Mouse (Mus musculus) 3134 (cell line): ENCODE measurements around the gene Tubgcp2.
A peak's percentile ranks its signal among the peaks of the same experiment; 100 is the strongest.

Experiments
- DNase-seq: peaks from one replicate; pipeline ENCODE4 v3.0.0-alpha.2; 2011; ENCODE audit warnings: low spot score; ENCODE audit not compliant: insufficient read length; ENCODE audit errors: extremely low read depth

Gene Tubgcp2

GRCm38 (mm10) chr7:140036281-140037170 is at the start of gene Tubgcp2, which contains the start of gene Zfp511:
Tubgcp2 (minus strand) TSS chr7:140036669.
Zfp511 (plus strand) TSS chr7:140036391.
- DNase-seq, result peak; percentile 97

GRCm38 (mm10) chr7:140082242-140082678 is 45.8 kb upstream of the Tubgcp2 start, which contains the start of gene Caly:
Caly (minus strand) TSS chr7:140082548.
- DNase-seq, result no peak

DNA sequence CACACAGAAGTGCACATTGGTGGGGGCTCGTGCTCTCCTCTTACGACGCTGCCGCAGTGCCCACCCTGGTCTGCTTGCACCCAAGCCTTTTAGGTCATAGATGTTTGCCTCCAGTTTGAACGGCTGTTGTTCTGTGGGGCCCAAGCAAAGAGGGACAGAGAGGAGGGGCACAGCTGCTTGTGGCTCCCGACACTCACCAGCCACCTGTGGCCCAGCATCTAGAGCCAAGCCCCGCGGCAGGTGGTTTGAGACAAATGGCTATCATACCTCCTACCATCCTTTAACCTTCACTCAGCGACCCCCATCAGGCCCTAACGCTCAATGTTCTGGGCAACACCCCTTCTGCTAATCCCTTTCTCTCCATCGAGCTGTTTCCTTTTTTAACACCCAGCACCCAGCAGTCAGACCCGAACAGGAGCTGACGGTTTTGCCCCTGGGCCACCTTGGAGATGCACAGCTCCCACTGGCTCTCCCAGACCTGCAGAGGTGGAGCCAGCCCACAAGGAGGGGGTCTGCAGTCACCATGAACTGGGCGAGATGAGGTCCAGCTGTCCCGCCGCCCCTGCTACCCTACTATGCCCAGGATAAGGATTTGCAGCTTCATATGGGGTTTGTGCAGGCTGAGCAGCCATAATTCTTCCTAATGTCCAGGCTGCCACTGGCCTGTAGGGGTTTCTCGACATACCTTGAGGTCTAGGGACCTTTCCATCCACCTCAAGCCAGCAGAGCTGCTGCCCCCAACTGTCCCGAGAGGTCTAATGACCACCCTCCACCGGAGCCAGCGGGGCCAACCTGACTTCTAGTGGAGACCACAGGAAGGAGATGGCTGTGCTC is 45.2 kb upstream of the Tubgcp2 start:
- DNase-seq, result no peak

DNA sequence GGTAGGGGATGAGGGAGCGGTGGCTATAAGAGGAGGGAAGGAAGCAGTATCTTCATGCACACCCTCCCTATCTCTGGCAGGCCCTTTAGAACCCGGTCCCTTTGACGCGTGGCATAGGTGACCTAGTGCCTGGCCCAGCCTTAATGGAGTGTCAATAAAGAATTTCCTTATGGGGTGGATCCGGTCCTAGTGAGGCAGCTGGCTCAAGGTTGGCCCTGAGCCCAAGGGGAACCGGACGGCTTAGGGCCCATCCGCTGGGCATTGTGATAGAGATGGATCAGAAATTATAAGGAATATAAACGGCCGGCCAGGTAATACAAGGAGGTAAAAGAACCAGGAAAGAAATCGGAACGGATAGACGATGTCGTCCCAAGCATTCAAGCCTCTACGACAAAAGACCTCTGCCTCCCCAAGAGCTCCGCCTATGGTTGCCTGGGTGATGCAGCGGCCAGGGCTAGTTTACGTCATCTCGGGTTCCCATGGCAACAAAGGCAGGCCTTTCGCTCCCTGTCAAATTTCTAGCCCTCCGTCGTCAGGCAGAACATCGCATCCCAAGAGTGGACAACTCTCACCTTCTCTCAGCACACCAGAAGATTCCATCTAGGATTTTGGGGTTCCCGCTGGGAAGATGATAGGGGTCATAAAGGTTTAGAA is 44.2 kb upstream of the Tubgcp2 start:
- DNase-seq, result no peak

DNA sequence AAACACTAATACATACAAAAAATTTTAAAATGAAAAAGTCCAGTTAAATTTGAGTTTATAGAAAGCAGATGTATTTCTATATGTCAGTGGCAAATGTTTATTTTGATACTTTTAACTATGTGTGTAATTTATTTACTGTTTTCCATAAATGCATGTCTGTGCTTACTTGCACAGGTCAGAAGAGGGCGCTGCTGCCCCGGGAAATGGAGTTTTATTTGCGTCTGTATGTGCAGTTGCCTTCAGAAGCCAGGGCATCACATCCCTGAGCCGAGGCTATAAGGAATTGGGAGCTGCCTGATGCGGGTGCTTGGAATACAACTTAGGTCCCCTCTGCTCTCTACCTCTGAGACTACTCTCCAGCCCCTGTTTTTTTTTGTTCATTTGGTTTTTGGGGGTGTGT is 42.2 kb upstream of the Tubgcp2 start:
- DNase-seq, result no peak

DNA sequence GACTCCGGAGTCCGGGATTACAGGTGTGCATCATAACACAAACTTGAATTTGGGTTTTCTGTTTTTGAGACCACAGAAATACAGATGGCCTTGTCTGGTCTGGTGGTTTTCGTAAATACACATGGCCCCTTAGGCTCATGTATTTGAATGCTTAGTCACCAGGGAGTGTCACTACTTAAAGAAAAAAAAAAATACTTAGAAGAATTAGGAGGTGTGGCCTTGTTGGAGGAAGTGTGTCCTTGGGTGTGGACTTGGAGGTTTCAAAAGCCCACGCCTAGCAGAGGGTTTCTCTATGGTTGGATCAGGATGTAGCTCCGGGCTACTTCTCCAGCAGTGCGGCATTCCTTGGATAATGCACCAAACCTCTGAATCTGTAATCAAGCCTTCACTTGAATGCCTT is 41.2 kb upstream of the Tubgcp2 start:
- no peak for DNase-seq

GRCm38 (mm10) chr7:140070042-140070711 is 33.7 kb upstream of the Tubgcp2 start:
- no peak for DNase-seq

- no peak for DNase-seq
Observed at GRCm38 (mm10) chr7:140067397-140067796, 30.9 kb upstream of the Tubgcp2 start.

GRCm38 (mm10) chr7:140063092-140063491 is 26.6 kb upstream of the Tubgcp2 start:
- DNase-seq, result no peak

GRCm38 (mm10) chr7:140062307-140062706 is 25.8 kb upstream of the Tubgcp2 start:
- DNase-seq, result peak; percentile 29

DNA sequence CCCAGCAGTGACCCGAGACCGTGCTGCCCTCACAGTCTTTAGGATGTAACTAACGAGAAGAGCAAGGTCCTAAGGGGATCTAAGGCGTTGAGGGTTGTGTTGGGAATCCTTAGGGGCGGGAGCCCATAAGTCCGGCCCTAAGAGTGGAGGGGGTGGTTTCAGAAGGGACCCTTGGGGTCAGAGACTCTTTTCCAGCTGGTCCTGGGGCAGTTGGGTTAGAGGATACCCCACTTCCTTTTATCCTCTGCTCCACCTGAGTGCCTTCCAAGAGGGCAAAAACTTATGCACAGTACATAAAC is 25.3 kb upstream of the Tubgcp2 start:
- no peak for DNase-seq

- DNase-seq, result no peak
Observed at GRCm38 (mm10) chr7:140060936-140061831, 24.7 kb upstream of the Tubgcp2 start.

GRCm38 (mm10) chr7:140059601-140060000 is 23.1 kb upstream of the Tubgcp2 start:
- DNase-seq, result no peak

GRCm38 (mm10) chr7:140058528-140058927 is 22.1 kb upstream of the Tubgcp2 start:
- DNase-seq, result no peak

DNA sequence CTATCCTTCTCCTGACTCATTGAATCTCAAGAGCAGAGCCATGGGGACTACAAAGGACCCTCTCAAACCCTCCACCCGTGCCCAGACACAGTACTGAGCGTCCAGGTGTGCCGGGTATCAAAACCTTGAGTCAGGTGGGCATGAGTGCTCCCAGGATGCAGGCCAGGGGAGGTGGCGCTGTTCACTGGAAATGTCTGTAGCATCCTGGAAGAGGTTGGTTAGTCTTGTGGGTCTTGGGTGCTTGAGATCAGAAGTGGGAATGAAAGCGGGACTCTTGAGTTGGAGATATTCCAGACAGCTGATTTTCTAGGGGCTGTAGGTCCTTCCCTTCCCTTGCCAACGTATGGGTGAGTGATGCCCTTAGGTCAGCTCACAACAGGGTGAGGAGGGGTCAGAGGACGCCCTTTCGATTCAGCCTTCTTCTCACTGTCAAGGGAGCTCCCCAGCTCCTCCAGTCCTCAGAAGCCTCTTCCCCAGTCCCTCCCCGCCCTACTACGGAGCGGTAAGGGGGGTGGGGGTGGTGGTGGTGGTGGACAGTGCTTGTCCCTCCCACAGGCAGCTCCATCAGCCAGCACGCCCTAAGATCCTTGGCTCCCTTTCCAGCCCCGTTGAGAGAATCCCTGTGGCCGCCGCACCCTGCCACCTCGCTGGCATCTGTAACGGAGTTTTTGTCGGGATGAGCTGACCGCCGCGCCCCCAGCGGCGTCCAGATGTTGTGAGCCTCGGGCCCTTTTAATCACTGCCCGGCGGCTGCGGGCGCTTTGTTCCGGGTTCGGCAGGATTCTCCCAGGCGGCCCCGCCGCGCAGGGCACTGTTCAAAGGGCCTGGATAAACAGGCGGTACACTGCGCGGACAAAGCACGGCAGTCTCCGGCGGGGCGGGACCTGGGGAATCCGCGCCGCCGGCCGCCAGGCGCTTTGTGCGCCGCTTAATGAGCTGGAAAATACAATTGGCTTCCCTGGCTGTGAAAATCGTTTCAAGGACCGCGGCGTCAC is 21.2 kb upstream of the Tubgcp2 start:
- DNase-seq, result peak; percentile 75

DNA sequence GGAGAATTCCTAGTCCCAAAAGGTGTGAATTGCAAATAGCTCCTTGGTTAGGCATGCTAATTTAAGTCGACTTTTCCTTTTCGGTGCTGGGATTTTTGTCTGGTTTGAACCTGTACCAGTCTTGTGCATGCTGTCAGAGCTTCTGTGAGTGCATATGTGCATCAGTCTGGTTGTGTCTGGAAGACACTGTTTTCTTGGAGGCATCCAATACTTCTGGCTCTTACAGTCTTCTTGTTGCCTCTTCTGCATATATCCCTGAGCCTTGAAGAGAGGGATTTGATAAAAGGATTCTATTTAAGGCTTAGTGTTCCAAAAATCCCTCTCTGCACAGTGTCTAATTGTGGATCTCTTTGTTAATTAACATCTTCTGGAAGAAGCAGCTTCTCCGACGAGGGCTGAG is 17.7 kb upstream of the Tubgcp2 start:
- DNase-seq, result no peak

DNA sequence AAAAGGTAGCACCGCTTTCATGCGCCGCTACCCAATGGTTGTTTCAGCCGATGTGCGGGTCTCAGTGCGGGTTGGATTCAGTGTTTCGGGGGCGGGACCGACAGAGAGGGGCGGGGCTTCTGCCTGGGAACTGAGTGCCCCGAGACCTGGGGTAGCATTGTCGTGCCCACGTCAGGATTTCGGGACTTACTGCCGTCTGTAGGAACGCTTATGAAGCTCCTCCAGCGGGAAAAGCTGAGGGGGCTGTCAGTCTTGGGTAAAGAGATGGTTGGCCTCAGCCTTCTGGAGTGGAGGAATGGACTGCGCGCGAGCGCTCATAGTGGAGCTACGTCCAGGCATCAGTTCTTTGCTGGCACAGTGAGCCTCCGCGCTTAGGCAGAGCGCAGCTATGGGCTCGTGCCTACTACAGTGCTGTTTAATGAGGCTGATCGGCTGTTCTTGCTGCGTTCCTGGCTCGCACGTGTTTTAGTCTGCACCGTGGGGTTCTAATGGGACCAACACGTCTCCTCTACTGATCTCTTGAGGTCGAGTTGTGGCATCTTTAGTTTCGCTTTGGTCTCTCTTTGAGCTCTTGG is 12.7 kb upstream of the Tubgcp2 start:
- no peak for DNase-seq
